Mouse (Mus musculus): Measurements from ENCODE around the gene Nop53. TPM values are rescaled to one million over a fixed set of nuclear protein-coding genes. Genes with fewer than 3 reads are reported as not detected.

Gene Nop53
- polyA plus RNA-seq, 1 experiment from 2014 or later: 109 TPM

GRCm38 (mm10) chr7:15947653-15948260 lies 1.9 kb upstream of the Nop53 start:
- Histone ChIP-seq H3K4me3 (ENCODE audit: low read depth, low read length) (no peak overlapping the region), H3K36me3 (ENCODE audit: control insufficient read depth, insufficient read depth) (peaks cover 36% of the 10 kb centered on the region), H3K4me1 (replicated peaks; ENCODE audit: control insufficient read depth, insufficient read depth, low read length) (no peaks in the 10 kb centered on the region), H3K9me3 (ENCODE audit: control insufficient read depth) (no peaks in the 10 kb centered on the region), H3K9ac (ENCODE audit: low read depth, low read length) (no peak overlapping the region), H3K27me3 (replicated peaks; ENCODE audit: control insufficient read depth, insufficient read depth, low read length) (no peaks in the 10 kb centered on the region), H3K27ac (ENCODE audit: low read depth, low read length) (no peak overlapping the region), H3K4me2 (replicated peaks; ENCODE audit: low read depth) (peak overlapping the region; percentile 67; the same call in 1 of the 2 replicates)
- WGBS: 43% methylated on average over 4 of the region's 4 CpGs
- ATAC-seq: no peak
- TF ChIP-seq CTCF (IDR thresholded peaks at IDR 0.05; ENCODE audit: low read depth): no peak

GRCm38 (mm10) chr7:15945211-15945610 lies 663 bp downstream of the Nop53 start:
- Histone ChIP-seq H3K36me3 (ENCODE audit: control insufficient read depth, insufficient read depth) (peaks cover 48% of the 10 kb centered on the region), H3K4me3 (ENCODE audit: low read depth, low read length) (peak overlapping the region; percentile 66), H3K27ac (ENCODE audit: low read depth, low read length) (no peak overlapping the region), H3K4me2 (replicated peaks; ENCODE audit: low read depth) (peak overlapping the region; percentile 64), H3K9me3 (ENCODE audit: control insufficient read depth) (no peaks in the 10 kb centered on the region), H3K27me3 (replicated peaks; ENCODE audit: control insufficient read depth, insufficient read depth, low read length) (no peaks in the 10 kb centered on the region), H3K9ac (ENCODE audit: low read depth, low read length) (peak overlapping the region; percentile 58), H3K4me1 (replicated peaks; ENCODE audit: control insufficient read depth, insufficient read depth, low read length) (no peaks in the 10 kb centered on the region)
- no peak for ATAC-seq
- no peak for TF ChIP-seq CTCF (IDR thresholded peaks at IDR 0.05; ENCODE audit: low read depth)
- WGBS: 8% methylated on average over 8 of the region's 8 CpGs

- Histone ChIP-seq H3K4me2 (replicated peaks; ENCODE audit: low read depth) (no peak overlapping the region), H3K36me3 (ENCODE audit: control insufficient read depth, insufficient read depth) (peaks cover 50% of the 10 kb centered on the region)
- no peak for TF ChIP-seq CTCF (IDR thresholded peaks at IDR 0.05; ENCODE audit: low read depth)
Observed at GRCm38 (mm10) chr7:15944311-15944710, 1.6 kb downstream of the Nop53 start.

GRCm38 (mm10) chr7:15938621-15939020 lies 7.3 kb downstream of the Nop53 start:
- Histone ChIP-seq H3K27ac (ENCODE audit: low read depth, low read length) (no peak overlapping the region), H3K36me3 (ENCODE audit: control insufficient read depth, insufficient read depth) (peaks cover 72% of the 10 kb centered on the region), H3K4me1 (replicated peaks; ENCODE audit: control insufficient read depth, insufficient read depth, low read length) (no peaks in the 10 kb centered on the region), H3K27me3 (replicated peaks; ENCODE audit: control insufficient read depth, insufficient read depth, low read length) (no peaks in the 10 kb centered on the region), H3K9ac (ENCODE audit: low read depth, low read length) (no peak overlapping the region), H3K9me3 (ENCODE audit: control insufficient read depth) (no peaks in the 10 kb centered on the region), H3K4me2 (replicated peaks; ENCODE audit: low read depth) (no peak overlapping the region), H3K4me3 (ENCODE audit: low read depth, low read length) (no peak overlapping the region)
- no peak for TF ChIP-seq CTCF (IDR thresholded peaks at IDR 0.05; ENCODE audit: low read depth)
- ATAC-seq: no peak
- WGBS: 100% methylated on average over 3 of the region's 3 CpGs

More at GRCm38 (mm10) chr7:15944311-15944710, 1.6 kb downstream of the Nop53 start:
- H3K4me1 ChIP-seq (replicated peaks; ENCODE audit: control insufficient read depth, insufficient read depth, low read length): no peaks in the 10 kb centered on the region
- WGBS: 90% methylated on average over 1 of the region's 1 CpGs
- H3K9me3 ChIP-seq (ENCODE audit: control insufficient read depth): no peaks in the 10 kb centered on the region
- ATAC-seq: no peak
- H3K27ac ChIP-seq (ENCODE audit: low read depth, low read length): no peak overlapping the region
- no peak overlapping the region for H3K9ac ChIP-seq (ENCODE audit: low read depth, low read length)
- no peak overlapping the region for H3K4me3 ChIP-seq (ENCODE audit: low read depth, low read length)
- H3K27me3 ChIP-seq (replicated peaks; ENCODE audit: control insufficient read depth, insufficient read depth, low read length): no peaks in the 10 kb centered on the region

- ATAC-seq: no peak
- H3K27me3 ChIP-seq (replicated peaks; ENCODE audit: control insufficient read depth, insufficient read depth, low read length): no peaks in the 10 kb centered on the region
- H3K4me3 ChIP-seq (ENCODE audit: low read depth, low read length): no peak overlapping the region
- H3K9ac ChIP-seq (ENCODE audit: low read depth, low read length): no peak overlapping the region
- no peak for TF ChIP-seq CTCF (IDR thresholded peaks at IDR 0.05; ENCODE audit: low read depth)
- peaks cover 61% of the 10 kb centered on the region for H3K36me3 ChIP-seq (ENCODE audit: control insufficient read depth, insufficient read depth)
- H3K4me2 ChIP-seq (replicated peaks; ENCODE audit: low read depth): no peak overlapping the region
- 82% methylated on average over 5 of the region's 5 CpGs for WGBS
- H3K4me1 ChIP-seq (replicated peaks; ENCODE audit: control insufficient read depth, insufficient read depth, low read length): no peaks in the 10 kb centered on the region
- no peaks in the 10 kb centered on the region for H3K9me3 ChIP-seq (ENCODE audit: control insufficient read depth)
- no peak overlapping the region for H3K27ac ChIP-seq (ENCODE audit: low read depth, low read length)
Observed at GRCm38 (mm10) chr7:15937491-15937890, 8.4 kb downstream of the Nop53 start.

GRCm38 (mm10) chr7:15933437-15934359 lies 12.2 kb downstream of the Nop53 start:
- Histone ChIP-seq H3K27me3 (replicated peaks; ENCODE audit: control insufficient read depth, insufficient read depth, low read length) (no peaks in the 10 kb centered on the region), H3K9me3 (ENCODE audit: control insufficient read depth) (no peaks in the 10 kb centered on the region), H3K4me3 (ENCODE audit: low read depth, low read length) (no peak overlapping the region), H3K4me2 (replicated peaks; ENCODE audit: low read depth) (no peak overlapping the region), H3K4me1 (replicated peaks; ENCODE audit: control insufficient read depth, insufficient read depth, low read length) (no peaks in the 10 kb centered on the region), H3K36me3 (ENCODE audit: control insufficient read depth, insufficient read depth) (peaks cover 23% of the 10 kb centered on the region), H3K27ac (ENCODE audit: low read depth, low read length) (no peak overlapping the region), H3K9ac (ENCODE audit: low read depth, low read length) (no peak overlapping the region)
- no peak for ATAC-seq
- no peak for TF ChIP-seq CTCF (IDR thresholded peaks at IDR 0.05; ENCODE audit: low read depth)
- 53% methylated on average over 16 of the region's 16 CpGs for WGBS

Data from intestine, postnatal 0 days (tissue).